Mouse (Mus musculus) A20 (cell line): ENCODE measurements at regions not wholly inside any gene's neighbourhood (a gene's known extent, or its start where the extent isn't known, plus 50 kb on each side); places are given as distances from the start of the nearest gene placed in this dataset.
"Not testable (repeated sequence)": the region's sequence is repeated elsewhere in the genome, so short reads cannot be mapped to it uniquely, and the experiment has no call there.

Source experiments
- DNase-seq: peaks from one replicate; pipeline ENCODE4 v3.0.0-alpha.2; 2011; ENCODE audit warnings: low read depth, low spot score

- no peak for DNase-seq
Observed at GRCm38 (mm10) chr1:185937026-185937425, 180.1 kb downstream of the Lyplal1 start.

DNA sequence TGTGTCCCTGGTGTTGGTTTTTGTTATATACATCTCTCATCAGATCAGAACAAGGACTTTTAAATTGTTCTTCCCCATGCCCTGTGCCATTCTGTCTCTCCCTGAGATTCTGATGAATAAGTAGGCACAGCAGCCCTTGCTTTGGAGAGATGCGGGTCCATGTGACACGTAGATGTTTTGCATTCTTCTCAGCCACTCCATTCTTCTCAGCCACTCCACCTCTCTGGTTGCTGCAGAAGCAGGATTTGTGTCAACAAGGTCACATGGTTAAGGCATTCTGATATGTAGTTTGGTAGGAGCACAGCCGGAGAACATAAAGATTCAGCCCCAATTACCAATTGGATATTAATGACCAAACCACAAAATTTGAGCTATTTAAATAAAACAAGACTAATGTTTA lies 177.2 kb downstream of the Lyplal1 start:
- DNase-seq = no peak

DNA sequence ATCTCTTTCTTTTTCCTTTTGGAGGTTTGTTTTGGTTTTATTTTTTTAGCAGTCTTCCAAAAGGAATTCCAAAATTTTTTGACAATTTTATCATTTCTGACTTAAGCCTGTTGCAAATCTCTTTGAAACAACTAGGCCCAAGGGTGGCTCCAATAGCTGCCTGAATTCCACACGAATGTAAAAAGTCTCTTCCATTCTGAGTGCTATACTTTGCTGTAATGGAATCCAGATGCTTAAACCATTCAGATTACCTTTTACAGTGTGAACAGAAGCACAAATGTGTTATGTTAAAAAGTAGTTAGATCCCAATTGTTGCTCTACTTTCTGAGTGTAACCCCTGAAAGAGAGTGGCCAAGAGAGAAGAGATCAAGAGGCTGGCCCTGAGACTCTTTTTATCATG lies 176.6 kb downstream of the Lyplal1 start:
- no peak for DNase-seq

GRCm38 (mm10) chr1:185951163-185951562 lies 165.9 kb downstream of the Lyplal1 start:
- no peak for DNase-seq

DNA sequence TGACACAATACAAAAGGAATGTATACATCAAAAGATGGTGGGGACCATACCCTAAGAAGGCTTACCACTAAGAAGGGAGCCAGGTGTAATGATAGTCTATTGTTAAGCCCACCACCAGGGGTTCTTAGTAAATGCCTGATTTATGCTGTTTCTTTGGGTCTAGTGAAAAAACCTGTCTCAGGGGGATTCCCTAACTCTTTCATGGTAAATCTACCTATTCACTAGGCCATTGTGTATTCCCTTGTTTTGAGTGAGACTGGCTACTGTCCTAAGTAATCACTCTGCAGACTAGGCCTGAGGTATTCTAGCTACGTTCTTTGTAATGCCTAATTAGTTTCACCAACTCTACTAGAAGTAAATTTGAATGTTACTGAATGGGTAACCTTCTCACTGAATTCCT lies 161.3 kb downstream of the Lyplal1 start:
- DNase-seq = not testable (repeated sequence)

- DNase-seq = no peak
Observed at GRCm38 (mm10) chr1:185957557-185957956, 159.6 kb downstream of the Lyplal1 start.

DNA sequence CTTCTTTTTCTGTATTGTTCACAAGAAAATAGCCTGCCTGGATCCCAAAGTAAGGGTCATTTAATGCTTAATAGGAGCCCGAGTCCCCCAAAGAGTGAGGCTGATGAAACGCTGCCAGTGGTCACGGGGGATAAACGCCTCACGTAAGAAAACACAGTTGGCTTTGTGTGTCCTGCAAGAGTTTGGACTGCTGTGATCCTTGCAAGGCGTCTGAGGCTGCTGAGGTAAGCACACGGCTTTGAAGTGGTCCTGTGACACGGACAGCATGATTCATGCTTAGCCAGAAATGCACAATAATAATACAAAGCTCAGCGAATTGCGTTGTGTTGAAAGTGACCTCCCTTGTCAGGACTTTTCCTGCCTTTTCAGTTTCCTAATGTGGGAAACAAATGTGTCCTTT lies 158.8 kb downstream of the Lyplal1 start:
- no peak for DNase-seq

DNA sequence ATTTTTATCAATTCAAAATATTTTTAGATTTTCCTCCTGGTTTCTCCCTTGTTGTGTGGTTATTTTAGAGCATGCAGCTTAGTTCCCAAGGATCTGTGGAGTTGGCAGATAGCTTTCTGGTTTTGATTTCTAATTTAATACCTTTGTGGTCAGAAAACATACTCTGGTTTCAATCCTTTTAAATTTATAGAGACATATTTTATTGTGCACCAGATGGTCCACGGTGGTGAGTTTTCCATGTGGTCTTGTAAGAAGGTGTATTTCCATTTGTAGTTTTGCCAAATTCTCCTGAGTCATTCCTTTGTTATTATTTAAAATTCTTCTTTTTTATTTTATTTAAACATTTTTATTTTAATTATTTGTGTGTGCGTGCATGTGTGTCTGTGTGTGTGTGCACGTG lies 154.5 kb downstream of the Lyplal1 start:
- DNase-seq = no peak

DNA sequence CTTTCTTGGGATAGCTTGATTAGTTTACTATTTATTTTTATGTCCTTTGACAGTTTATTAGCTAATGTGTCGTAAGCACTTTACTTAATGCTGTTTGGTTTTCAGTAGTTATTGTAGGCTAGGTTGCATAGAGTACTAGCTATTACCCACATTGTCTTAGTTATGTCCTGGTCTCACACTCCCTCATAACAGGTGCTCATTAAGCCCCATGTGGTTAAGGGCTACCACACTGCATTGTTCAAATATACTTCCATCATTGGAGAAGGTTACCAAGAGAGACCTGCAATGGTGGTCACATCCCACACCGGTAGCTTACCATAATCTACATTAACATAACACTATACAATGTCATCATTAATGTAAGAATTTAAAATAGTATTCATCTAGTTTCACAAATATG lies 153.3 kb downstream of the Lyplal1 start:
- DNase-seq = no peak

- no peak for DNase-seq
Observed at GRCm38 (mm10) chr1:185964426-185964825, 152.7 kb downstream of the Lyplal1 start.

- DNase-seq = no peak
Observed at GRCm38 (mm10) chr1:185967227-185967626, 149.9 kb downstream of the Lyplal1 start.

DNA sequence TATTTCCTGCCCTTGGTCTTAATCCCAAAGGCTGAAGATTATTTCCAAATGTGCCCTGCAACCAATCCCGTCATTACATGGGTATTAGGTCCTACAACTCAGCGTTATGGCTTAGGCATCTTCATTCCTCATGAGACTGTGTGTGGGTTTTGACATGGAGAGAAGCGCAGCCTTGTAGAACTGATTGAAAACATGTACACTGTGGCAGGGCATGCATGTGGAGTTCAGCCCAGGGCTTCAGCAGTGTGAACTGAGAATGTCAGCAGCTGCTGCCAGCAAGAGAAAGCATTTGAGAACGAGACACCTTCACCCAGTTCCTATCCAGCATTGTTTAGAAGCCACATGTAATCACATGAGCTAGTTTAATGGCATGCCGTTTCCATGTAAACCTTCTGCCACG lies 149.3 kb downstream of the Lyplal1 start:
- no peak for DNase-seq

GRCm38 (mm10) chr1:185968642-185969041 lies 148.5 kb downstream of the Lyplal1 start:
- no peak for DNase-seq

- DNase-seq = no peak
Observed at GRCm38 (mm10) chr1:185969231-185969630, 147.9 kb downstream of the Lyplal1 start.

GRCm38 (mm10) chr1:185977075-185977474 lies 140.0 kb downstream of the Lyplal1 start:
- no peak for DNase-seq

DNA sequence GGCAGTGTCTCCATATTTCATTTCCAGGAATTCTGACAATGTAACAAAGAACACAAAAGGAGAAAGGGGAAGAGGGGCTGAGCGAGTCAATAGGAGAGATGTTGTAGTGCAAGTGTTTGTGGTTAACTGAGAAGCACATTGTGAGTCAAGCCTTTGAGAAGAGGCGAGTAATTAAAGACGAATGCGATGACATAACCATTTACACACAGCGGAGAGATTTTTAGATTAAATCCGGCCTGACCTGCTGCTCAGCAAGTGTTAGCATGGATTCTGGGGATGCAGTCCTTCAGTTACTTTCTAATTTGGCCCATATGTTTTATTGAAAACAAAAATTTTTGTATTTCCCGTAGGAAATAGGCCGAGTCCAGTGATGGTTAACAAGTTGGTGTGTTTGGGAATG lies 127.7 kb downstream of the Lyplal1 start:
- DNase-seq = no peak

DNA sequence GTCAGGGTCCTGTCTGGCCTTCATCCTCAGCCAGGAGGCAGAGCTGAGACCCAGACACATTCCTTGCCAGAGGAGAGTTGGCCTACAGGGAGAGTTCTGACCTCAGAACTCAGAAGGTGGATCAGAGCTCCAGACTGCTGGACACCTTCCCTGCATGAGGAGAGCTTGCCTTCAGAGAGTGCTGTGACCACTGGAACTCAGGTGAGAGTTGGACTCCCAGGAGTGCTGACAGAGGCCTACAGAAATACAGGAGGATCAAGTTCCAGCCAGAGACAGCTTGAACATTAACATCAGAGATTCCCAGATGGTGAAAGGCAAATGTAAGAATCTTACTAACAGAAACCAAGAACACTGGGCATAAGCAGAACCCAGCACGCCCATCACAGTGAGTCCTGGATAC lies 117.0 kb downstream of the Lyplal1 start:
- not testable (repeated sequence) for DNase-seq

- no peak for DNase-seq
Observed at GRCm38 (mm10) chr1:186013413-186013812, 103.7 kb downstream of the Lyplal1 start.

DNA sequence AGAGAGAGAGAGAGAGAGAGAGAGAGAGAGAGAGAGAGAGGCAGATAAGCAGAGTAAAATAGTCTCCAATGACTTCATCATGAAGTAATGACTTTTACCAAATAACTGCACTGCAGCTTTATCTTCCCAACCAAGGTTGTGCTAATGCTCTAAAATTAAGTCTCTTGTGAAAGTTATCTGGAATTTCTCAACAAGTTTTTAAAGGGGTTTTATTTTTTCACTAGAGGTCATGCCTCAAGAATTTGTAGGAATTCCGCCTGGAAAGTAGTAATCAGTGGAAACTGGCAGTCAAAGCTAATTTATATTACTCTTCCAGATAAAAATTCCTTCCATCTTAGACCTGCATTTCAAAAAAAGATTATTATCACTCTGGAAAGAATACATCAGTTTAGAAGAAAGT lies 102.9 kb downstream of the Lyplal1 start:
- no peak for DNase-seq

DNA sequence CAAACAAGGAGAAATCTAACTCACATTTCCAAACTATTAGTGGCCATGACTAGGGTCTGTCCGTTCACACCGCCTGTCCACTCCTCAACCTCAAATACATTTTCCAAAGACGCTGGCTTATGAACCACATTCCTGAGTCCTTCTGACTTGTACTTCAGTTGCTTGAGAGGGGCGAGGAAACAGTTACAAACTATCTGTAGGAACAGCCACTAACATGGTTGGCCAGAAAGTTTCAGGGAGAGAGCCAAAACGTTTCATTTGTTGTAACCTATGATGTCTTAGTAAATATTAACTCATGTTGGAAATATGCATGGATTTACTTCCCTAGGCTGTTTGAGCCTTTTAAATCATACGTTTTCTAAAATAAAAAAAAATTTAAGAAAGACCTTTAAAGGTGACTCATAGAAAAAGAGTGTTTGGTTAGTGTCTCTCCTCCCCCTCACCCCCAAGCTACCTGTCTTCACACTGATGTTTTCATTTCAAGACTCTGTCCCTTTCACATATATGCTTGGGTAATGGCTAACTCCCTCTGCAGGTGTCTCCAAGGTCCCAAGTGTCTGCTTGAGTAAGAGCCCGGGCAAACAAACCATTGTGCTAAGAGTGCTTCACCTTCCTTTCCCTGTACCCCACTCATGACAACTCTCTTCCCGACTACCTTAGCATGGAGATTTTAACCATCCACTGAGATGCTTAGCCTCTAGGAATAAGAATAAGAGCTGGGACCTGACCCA lies 101.1 kb downstream of the Lyplal1 start:
- DNase-seq = no peak

- DNase-seq = no peak
Observed at GRCm38 (mm10) chr1:186017547-186017946, 99.6 kb downstream of the Lyplal1 start.

DNA sequence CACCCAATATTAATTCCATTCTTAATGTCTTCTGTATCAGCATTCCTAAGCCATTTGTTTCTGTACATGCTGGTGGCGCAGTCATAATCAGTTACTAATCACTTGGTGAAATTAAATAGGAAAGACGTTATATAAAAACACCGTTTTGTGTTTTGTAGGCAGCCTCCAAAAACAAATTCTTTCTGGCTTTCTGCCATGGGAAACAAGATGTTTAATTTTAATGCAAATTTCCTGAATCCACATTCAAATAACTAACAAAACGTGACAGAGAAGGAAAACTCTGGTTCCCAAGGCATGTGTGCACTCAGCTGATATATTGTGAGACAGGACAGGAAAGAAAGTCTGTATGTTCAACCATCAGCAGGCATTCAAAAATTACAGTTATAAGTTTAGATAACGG lies 97.6 kb downstream of the Lyplal1 start:
- DNase-seq = no peak

DNA sequence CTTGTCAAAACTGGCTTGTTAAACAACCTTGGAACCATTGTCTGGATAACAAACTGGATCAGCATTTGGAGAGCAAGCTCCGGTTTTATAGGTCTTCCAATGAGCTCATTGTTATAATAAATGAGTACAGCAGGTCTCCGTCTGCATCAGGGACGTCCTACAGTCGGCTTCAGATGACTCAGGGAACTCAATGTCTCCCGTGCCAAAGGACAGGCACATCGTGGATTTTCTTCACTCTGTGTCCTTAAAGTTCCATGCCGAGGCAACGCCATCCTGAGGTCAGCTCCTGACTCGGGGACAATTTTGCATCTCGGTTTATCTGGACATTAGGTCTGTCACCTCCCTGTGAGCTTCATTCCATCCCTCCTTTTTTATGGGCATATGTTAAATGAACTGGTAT lies 85.2 kb downstream of the Lyplal1 start:
- DNase-seq = no peak

GRCm38 (mm10) chr1:186034443-186034842 lies 82.7 kb downstream of the Lyplal1 start:
- no peak for DNase-seq
